Mouse (Mus musculus) embryo, embryonic 11 days (tissue): ENCODE measurements at regions not wholly inside any gene's neighbourhood (a gene's known extent, or its start where the extent isn't known, plus 50 kb on each side); places are given as distances from the start of the nearest gene placed in this dataset.

ENCODE experiments used
- DNase-seq: peaks from one replicate; pipeline ENCODE4 v3.0.0-alpha.2; 2015

- no peak for DNase-seq
These were observed 279.7 kb downstream of the Lmo4 start for GRCm38 (mm10) chr3:143925322-143925721.

DNA sequence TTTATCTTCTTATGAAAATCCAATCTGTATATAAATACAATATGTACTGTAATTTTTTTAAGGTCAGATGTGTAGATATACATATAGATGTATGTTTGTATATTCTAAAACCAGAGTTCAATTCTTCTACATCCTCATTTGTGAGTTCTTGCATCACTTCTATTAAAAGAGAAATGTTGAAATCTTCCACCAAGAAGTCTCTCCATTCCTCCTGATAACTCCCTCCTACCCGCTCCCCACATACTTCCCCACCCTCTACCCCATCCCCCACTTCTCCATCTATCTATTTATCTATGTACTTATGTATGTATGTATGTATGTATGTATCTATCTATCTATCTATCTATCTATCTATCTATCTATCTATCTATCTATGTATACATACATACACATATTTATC lies 285.3 kb downstream of the Lmo4 start:
- no peak for DNase-seq

GRCm38 (mm10) chr3:143914341-143915217 lies 290.4 kb downstream of the Lmo4 start:
- DNase-seq = peak; percentile 46

- DNase-seq = no peak
These were observed 291.9 kb downstream of the Lmo4 start for GRCm38 (mm10) chr3:143913044-143913574.

DNA sequence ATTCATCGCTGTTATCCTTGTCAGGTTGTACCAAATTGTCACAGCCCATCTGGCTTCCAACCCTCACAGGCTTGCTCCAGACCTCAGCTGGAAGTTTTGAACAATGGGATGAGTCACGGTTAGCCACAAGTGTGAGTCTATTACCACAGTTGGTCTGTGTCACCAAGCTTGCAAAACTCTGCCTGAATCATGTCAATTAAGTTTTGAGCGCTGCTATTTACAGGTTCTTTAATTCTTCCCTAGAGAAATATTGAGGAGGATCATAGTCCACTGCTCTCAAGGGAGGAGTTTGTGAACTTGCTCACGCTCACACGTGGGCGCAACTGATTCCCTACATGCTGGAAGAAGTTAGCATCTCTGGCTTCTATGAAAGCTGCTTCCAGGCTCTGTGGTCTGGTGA lies 292.6 kb downstream of the Lmo4 start:
- DNase-seq = no peak

DNA sequence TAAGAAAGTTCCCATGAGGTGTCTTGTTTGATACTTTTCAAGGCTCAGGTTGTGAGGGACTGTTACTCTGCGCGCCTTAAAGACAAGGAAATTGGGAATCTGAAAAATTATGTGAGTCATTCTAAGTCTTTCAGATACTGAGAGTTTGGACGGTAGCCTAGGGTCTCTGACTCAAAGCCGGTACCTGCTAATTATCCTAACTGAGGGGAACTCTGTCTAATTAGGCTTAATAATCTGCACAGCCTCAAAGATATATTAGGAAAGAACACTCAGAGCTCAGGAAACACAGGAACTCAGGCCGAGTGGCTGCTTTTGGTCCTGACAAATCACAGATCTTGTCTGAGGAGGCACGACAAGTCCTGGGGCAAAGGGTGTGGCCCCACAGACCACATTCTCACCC lies 295.7 kb downstream of the Lmo4 start:
- DNase-seq = no peak

GRCm38 (mm10) chr3:143903421-143903820 lies 301.6 kb downstream of the Lmo4 start:
- no peak for DNase-seq

DNA sequence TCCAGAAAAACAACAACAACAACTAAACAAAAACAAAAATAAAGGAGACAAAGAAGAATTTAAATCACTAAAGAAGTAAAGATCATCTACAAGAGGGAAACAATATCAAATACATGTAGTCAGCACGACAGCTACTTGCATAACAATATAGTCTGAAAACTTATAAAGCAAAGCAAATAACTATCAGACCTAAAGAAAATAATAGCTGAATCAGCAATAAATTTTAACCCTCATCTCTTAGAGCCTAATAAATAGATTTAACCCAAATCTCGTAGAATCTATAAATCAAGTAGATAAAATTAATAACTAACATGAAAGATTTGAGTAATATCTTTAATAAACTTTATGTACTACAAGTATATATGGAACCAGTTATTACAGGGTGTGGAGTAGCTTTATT lies 324.2 kb downstream of the Lmo4 start:
- DNase-seq = no peak

- no peak for DNase-seq
These were observed 331.1 kb downstream of the Lmo4 start for GRCm38 (mm10) chr3:143873876-143874275.

DNA sequence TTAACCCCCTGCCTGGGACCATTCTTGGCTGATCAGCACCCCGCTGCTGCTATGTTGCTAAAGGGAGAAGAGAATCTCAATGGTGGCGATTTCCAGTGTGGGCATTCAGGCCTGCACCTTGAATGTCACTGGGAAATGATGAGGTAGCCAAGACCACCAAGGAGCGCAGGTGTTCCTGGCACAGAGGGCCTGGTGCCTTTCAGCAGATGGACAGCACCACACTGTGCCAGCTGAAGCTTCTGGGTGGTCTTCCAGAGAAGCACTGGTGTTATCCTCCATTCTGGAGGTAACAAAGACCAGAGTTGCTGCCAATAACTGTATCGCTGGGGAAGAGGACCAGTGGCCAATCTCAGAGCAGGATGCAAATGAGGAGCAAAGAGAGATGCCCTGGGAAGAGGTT lies 338.5 kb downstream of the Lmo4 start:
- no peak for DNase-seq

DNA sequence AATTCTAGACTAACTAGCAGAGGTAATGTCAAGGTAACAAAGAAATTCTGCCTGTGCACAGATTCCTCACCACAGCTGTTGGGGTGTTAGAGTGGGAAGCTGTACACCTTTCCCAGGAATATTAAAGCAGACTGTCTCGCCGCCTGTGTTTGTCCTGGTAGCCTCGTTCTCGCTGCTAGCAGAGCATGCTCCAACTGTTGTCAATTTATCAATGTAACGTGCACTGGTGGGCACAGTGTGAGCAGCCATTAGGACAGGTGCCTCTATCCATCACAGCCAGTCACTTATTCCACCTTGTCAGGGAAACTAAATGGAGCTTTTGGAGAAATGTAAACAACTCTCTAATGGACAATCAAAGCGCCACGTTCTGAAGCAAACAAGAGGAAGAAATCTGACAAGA lies 339.4 kb downstream of the Lmo4 start:
- DNase-seq = no peak

GRCm38 (mm10) chr3:143864490-143864889 lies 340.5 kb downstream of the Lmo4 start:
- DNase-seq = no peak

DNA sequence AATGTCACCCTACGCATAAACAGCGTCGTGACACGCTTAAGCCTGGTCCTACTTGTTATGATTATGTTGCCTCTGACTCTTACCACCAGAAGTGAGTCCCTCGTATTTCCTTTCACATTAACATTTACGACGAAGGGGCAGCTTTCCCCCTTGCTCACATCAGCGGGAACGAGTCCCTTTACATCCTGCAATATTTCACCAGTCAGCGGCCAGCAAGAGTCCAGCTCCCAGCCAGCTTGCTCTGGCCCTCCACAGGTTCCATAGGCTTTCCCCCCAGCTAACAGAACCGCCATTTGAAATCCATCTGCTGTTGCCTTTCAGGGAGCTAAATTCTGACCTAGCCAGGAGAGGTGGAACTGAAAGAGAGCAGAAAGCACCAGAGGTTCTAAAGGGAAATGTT lies 342.5 kb downstream of the Lmo4 start:
- DNase-seq = no peak

DNA sequence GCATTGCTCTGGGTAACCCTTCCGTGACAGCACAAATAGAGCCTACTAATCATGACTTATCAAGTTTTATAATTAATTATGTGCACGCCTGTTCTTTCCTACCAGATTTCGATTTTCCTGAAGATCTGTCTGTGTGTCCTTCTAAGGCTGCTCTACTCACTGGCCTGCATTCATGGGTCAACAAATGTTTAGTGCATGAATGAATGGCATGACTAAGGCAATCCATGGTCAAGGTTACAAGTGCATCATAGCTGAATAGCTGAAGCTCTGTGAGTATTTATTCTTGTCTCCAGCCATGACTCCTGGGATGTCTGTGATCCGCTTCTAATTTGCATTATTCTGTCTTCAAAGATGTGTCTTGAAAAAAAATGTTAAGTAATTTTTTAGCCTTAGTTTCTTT lies 343.2 kb downstream of the Lmo4 start:
- no peak for DNase-seq

DNA sequence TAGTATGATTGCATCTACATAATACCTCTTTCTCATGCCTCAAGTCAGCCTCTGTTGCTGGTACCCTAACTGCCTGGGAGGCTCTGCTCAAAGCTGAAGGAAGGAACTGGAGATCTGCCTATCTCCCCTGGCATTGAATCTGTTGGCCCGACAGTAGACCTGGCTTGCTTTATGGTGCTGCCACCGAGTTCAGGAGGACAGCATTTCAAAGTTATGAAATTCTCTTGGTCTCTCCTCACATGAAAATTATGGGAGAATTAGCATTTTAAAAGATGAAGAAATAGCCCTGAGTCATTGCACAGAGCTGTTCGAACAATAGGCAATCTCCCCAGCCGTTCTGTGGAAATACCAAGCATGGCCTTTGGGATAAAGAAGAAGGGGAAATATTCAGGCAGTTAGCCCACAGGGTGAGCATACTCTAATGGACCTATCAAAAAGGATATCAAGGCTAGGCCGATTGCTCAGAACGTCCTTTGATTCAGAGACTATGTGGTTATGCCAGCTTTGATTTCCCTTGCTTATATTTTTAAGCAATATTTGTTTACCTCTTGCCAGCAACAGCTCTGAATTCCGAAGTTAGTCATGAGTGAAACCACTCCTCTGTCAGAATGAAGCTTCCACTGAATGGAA lies 369.3 kb downstream of the Lmo4 start:
- no peak for DNase-seq

- DNase-seq = no peak
These were observed 370.3 kb downstream of the Lmo4 start for GRCm38 (mm10) chr3:143834725-143835124.

DNA sequence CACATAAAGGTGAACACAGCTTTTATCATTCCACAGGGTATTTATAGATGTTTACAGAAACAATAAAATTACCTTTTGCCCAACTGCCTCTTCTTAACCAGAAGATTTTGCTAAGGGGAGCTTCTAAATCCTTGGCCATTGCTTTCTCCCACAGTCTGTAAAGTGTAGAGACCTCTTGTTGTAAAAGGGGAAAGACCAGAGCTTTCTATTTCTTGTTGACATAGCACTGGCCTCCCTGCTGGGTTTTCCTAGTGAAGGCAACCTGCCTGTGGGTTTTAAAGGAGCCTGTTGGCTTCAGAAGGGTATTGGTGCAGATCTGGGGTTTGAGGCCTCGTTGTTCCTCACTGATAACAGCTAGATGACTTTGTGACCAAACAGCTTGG lies 381.6 kb downstream of the Lmo4 start:
- DNase-seq = no peak

DNA sequence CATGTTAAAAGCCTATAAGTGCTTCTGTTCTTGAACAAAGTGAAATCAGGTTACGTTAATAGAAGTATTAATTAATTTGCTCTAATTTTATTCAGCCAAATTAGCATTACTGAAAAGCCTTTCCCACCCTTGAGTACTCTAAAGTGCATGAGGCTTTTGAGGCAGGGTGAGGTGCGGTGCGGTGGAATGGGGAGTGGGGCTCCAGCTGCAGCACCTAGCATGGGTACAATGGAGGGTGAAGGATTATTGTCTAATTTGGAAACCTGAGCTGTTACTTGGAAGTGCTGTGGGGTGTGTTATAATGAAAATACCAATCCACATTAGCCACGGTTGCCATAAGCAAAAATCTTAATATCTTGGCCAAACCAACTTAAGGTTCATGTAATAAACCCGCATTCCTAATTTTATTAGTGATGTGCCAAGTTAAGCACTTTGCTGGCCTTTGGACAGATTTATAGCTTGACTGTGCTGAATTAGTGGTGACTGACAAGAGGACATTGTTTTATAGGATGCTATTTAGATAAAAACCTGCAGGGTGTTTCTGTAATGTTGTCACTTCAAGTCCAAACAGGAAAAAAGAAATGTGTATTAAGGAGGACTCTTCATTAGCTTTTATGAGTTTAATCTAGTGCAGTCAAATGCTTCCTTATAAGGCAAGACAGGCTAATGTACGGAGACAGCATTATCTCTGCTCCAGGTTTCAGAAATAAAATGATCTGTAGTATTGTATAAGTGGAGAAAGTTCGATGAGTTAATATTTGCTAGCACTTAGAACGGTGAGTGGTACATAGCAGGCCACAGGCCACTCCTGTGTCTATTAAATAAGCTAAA lies 382.2 kb downstream of the Lmo4 start:
- no peak for DNase-seq

- no peak for DNase-seq
These were observed 397.5 kb downstream of the Lmo4 start for GRCm38 (mm10) chr3:143807544-143807943.

DNA sequence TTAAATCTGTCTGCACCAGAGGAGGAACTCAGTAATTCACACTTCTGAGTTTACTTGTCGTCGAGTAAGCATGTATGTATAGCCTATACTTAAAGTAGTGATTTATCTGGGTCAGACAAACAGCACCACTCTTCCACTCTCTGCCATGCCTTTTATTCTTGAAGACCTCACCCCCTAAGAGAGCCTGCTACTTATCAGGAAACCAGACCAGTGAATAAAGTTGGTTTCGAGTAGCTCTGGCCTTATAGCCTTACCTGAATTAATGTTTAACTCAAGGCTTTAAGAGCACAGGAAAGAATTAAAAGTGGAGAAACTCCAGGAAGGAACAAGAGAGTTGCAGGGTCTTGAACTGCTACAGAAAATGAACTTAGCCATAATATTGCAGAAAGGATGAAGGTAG lies 398.1 kb downstream of the Lmo4 start:
- no peak for DNase-seq

- peak; percentile 16 for DNase-seq
These were observed 407.2 kb downstream of the Lmo4 start for GRCm38 (mm10) chr3:143797850-143798249.

GRCm38 (mm10) chr3:143790905-143791304 lies 414.1 kb downstream of the Lmo4 start:
- DNase-seq = no peak

DNA sequence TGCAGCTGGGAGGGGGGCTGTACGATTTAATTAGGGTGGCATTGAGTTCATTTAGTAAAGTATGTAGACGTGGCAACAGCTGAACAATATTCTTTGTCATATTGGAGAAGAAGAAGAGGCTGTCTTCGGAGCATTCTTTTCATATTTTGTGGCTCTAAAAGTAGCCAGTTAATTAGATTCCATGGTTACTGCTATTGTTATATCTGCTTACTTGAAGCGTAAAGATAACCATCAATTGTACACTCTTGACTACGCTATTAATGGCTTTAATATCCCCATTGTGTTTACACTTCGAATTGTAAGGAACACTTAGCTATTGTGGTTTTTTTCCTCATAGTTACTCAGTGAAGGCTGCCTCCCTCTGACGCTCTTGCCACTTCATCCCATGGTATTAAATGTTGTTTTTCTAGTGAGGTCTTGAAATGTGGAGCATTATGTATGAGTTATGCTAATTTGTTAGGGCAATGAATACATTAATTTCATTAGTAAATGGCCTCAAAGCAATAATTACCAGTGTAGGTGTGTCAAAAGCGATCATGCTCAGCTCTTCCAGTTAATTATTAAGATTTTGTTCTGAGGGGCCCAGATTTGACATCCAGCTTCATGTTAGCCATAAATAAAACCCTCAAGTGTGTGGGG lies 415.0 kb downstream of the Lmo4 start:
- DNase-seq = no peak
